Mouse (Mus musculus): ENCODE results near the gene Papolb. TPM values are rescaled to one million over a fixed set of nuclear protein-coding genes. Genes with fewer than 3 reads are reported as not detected.

The Papolb gene
- polyA plus RNA-seq, 1 experiment: not detected

DNA sequence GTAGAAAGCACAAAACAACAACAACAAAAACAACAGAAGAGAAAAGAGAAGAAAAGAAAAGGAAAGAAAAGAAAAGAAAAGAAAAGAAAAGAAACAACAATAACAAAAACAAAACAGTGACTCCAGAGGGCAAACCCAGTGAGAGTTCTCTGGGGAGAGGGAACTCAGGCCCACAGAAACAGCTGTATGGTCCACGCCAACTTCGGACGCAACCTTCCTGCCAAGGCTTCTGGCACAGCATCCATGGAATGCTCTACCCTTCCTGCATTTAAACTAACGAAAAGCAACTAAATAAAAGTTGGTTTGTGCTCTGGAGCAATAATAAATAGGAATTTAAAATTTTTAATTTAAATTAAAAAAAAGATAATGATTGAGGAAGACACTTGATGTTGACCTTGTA, 26.8 kb upstream of the Papolb start:
- WGBS: 92% methylated on average over 4 of the region's 4 CpGs
- TF ChIP-seq CTCF (IDR thresholded peaks at IDR 0.05; ENCODE audit: extremely low read depth, insufficient read length, insufficient replicate concordance, low read depth, low read length) (no peak), POLR2A (IDR thresholded peaks at IDR 0.05; ENCODE audit: low read depth, low read length) (no peak)
- Histone ChIP-seq H3K27ac (ENCODE audit: insufficient read depth, low read depth, low read length) (no peak overlapping the region), H3K4me1 (ENCODE audit: control insufficient read depth, insufficient read depth, insufficient read length, low read length) (no peaks in the 10 kb centered on the region), H3K4me3 (ENCODE audit: low read depth, low read length) (no peak overlapping the region), H3K36me3 (ENCODE audit: control insufficient read depth, insufficient read depth, low read length) (no peaks in the 10 kb centered on the region), H3K27me3 (ENCODE audit: control insufficient read depth, insufficient read depth, low read length) (no peaks in the 10 kb centered on the region)

DNA sequence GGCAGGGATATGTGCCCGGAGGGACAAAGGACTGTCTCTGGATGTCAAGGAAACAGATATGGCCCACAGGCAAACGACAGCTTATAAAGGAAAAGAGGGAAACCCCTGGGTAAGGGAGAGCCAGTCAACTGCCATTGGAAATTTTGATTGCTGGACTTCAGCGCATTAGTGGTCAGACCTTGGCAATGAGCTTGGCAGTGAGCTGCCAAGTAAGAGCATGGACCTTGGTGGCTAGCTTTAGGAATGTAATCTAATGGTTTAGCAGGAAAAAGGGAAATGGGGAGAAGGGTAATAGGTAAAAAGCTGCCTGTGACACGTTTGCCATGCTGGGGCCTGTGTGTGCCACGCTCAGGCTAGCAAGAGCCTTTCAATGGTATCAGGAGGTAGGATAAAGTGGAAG, 26.0 kb upstream of the Papolb start:
- H3K4me1 ChIP-seq (ENCODE audit: control insufficient read depth, insufficient read depth, insufficient read length, low read length): peaks cover 2% of the 10 kb centered on the region
- no peaks in the 10 kb centered on the region for H3K36me3 ChIP-seq (ENCODE audit: control insufficient read depth, insufficient read depth, low read length)
- no peak for TF ChIP-seq CTCF (IDR thresholded peaks at IDR 0.05; ENCODE audit: extremely low read depth, insufficient read length, insufficient replicate concordance, low read depth, low read length)
- no peak for TF ChIP-seq POLR2A (IDR thresholded peaks at IDR 0.05; ENCODE audit: low read depth, low read length)
- H3K4me3 ChIP-seq (ENCODE audit: low read depth, low read length): no peak overlapping the region
- H3K27me3 ChIP-seq (ENCODE audit: control insufficient read depth, insufficient read depth, low read length): peaks cover 4% of the 10 kb centered on the region
- H3K27ac ChIP-seq (ENCODE audit: insufficient read depth, low read depth, low read length): no peak overlapping the region
- WGBS: 58% methylated on average over 5 of the region's 5 CpGs

DNA sequence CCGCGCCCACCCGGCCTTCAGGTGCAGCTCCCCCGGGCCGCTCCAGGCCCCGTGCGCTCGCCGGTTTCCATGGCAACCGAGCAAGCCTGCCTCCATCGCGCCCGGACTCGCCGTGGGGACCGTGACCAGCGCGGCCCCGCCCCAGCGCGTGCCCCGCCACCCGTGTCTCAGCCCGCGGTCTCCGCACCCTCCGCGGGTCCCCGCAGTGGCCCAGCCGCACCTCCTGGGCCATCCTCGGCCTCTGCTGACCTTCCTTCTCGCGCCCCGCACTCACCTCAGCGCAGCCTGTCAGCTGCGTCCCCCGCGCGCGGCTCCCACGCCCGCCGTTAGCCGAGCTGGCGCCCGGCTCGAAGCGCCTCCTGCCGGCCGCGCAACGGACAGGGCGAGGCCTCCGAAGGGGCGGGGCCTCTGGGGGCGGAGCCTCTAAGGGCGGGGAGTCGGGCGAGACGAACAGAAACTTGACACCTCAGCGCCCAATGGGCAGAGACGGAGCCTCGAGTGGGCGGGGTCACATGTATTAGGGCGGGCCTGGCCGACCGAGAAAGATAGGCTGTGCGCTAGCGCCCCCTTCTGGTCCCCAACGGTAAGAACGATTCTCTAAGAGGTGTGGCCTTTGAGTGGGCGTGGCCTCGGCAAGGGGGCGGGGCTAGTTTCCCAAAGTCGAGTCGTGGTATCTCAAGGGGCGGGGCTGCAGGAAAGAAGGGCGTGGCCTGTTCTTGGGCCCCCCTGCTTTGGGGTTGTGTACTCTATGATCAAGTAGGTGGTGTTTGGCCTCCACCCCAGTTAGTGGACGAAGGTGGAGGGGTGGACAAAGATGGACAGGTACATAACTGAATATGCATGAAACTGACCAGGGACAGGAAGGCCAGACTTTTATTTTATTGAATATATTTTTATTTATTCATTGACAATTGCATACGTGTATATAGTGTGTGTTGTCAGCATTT, 21.1 kb upstream of the Papolb start, which contains the start of gene Radil:
Gene Radil (minus strand): TSS at position 393 of the 947 bp plus-strand sequence.
- peak; percentile 63; the same call in 1 of the 2 replicates for TF ChIP-seq CTCF (IDR thresholded peaks at IDR 0.05; ENCODE audit: extremely low read depth, insufficient read length, insufficient replicate concordance, low read depth, low read length)
- no peak; the same call in 1 of the 2 replicates for TF ChIP-seq POLR2A (IDR thresholded peaks at IDR 0.05; ENCODE audit: low read depth, low read length)
- Histone ChIP-seq H3K4me3 (ENCODE audit: low read depth, low read length) (peak within 1 kb of the TSS; percentile 71), H3K4me1 (ENCODE audit: control insufficient read depth, insufficient read depth, insufficient read length, low read length) (peaks cover 9% of the 10 kb centered on the region), H3K36me3 (ENCODE audit: control insufficient read depth, insufficient read depth, low read length) (no peaks in the 10 kb centered on the region), H3K27ac (ENCODE audit: insufficient read depth, low read depth, low read length) (no peak within 1 kb of the TSS), H3K27me3 (ENCODE audit: control insufficient read depth, insufficient read depth, low read length) (peaks cover 17% of the 10 kb centered on the region)
- WGBS: 3% methylated on average over 80 of the region's 80 CpGs

GRCm38 (mm10) chr5:142549961-142550705, 20.3 kb upstream of the Papolb start:
- H3K4me1 ChIP-seq (ENCODE audit: control insufficient read depth, insufficient read depth, insufficient read length, low read length): peaks cover 9% of the 10 kb centered on the region
- H3K4me3 ChIP-seq (ENCODE audit: low read depth, low read length): peak overlapping the region; percentile 71
- WGBS: 8% methylated on average over 31 of the region's 31 CpGs
- H3K27ac ChIP-seq (ENCODE audit: insufficient read depth, low read depth, low read length): no peak overlapping the region
- H3K36me3 ChIP-seq (ENCODE audit: control insufficient read depth, insufficient read depth, low read length): no peaks in the 10 kb centered on the region
- H3K27me3 ChIP-seq (ENCODE audit: control insufficient read depth, insufficient read depth, low read length): peaks cover 17% of the 10 kb centered on the region
- TF ChIP-seq POLR2A (IDR thresholded peaks at IDR 0.05; ENCODE audit: low read depth, low read length): no peak
- no peak for TF ChIP-seq CTCF (IDR thresholded peaks at IDR 0.05; ENCODE audit: extremely low read depth, insufficient read length, insufficient replicate concordance, low read depth, low read length)

DNA sequence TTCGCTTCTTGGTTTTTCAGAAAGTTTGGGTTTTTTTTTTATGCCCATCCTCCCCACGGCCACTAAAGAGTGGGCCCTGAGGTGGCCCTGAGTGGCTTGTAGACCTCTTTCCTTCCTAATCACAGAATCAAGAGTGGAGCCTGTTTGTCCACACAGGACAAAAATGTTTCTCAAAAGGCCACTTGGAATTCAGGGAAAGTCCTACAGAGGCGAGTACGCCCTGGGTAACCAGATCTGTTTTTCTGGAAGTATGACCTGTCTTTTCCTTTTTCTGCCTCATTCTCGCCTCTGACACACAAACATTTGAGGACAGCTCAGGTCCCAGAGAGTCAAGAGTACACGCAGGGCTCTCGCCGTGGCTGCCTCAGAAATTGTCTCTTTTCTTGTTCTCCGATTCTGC, 19.6 kb upstream of the Papolb start:
- H3K36me3 ChIP-seq (ENCODE audit: control insufficient read depth, insufficient read depth, low read length): no peaks in the 10 kb centered on the region
- H3K4me3 ChIP-seq (ENCODE audit: low read depth, low read length): no peak overlapping the region
- TF ChIP-seq POLR2A (IDR thresholded peaks at IDR 0.05; ENCODE audit: low read depth, low read length): no peak
- H3K27ac ChIP-seq (ENCODE audit: insufficient read depth, low read depth, low read length): no peak overlapping the region
- WGBS: 64% methylated on average over 9 of the region's 9 CpGs
- H3K27me3 ChIP-seq (ENCODE audit: control insufficient read depth, insufficient read depth, low read length): peaks cover 17% of the 10 kb centered on the region
- H3K4me1 ChIP-seq (ENCODE audit: control insufficient read depth, insufficient read depth, insufficient read length, low read length): peaks cover 9% of the 10 kb centered on the region

- Histone ChIP-seq H3K27me3 (ENCODE audit: control insufficient read depth, insufficient read depth, low read length) (peaks cover 17% of the 10 kb centered on the region), H3K4me3 (ENCODE audit: low read depth, low read length) (no peak overlapping the region), H3K27ac (ENCODE audit: insufficient read depth, low read depth, low read length) (no peak overlapping the region), H3K4me1 (ENCODE audit: control insufficient read depth, insufficient read depth, insufficient read length, low read length) (peaks cover 9% of the 10 kb centered on the region), H3K36me3 (ENCODE audit: control insufficient read depth, insufficient read depth, low read length) (no peaks in the 10 kb centered on the region)
- WGBS: 68% methylated on average over 3 of the region's 3 CpGs
- TF ChIP-seq POLR2A (IDR thresholded peaks at IDR 0.05; ENCODE audit: low read depth, low read length): no peak
- no peak for TF ChIP-seq CTCF (IDR thresholded peaks at IDR 0.05; ENCODE audit: extremely low read depth, insufficient read length, insufficient replicate concordance, low read depth, low read length)
Observed at GRCm38 (mm10) chr5:142547066-142547465, 17.2 kb upstream of the Papolb start.

DNA sequence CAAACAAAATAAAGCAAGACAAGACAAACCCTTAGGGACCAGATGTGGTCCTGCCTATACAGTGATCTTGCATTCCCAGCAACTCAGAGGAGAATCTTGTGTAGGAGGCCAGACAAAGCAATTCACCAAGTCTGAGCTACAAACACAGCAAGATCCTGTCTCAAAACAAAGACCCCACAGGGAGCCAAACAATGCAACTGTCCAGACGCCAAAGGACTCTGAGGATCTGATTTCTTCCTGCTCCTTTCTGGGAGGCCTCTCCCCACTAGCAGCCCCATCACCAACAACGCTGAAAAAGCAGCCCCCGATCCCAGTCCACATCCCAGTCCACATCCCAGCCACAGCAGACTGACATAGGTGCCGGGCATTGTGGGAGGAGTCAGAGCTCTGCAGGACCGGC, 16.5 kb upstream of the Papolb start:
- Histone ChIP-seq H3K27me3 (ENCODE audit: control insufficient read depth, insufficient read depth, low read length) (peaks cover 17% of the 10 kb centered on the region), H3K36me3 (ENCODE audit: control insufficient read depth, insufficient read depth, low read length) (no peaks in the 10 kb centered on the region), H3K27ac (ENCODE audit: insufficient read depth, low read depth, low read length) (no peak overlapping the region), H3K4me3 (ENCODE audit: low read depth, low read length) (no peak overlapping the region), H3K4me1 (ENCODE audit: control insufficient read depth, insufficient read depth, insufficient read length, low read length) (peaks cover 9% of the 10 kb centered on the region)
- TF ChIP-seq POLR2A (IDR thresholded peaks at IDR 0.05; ENCODE audit: low read depth, low read length) (no peak), CTCF (IDR thresholded peaks at IDR 0.05; ENCODE audit: extremely low read depth, insufficient read length, insufficient replicate concordance, low read depth, low read length) (no peak)
- WGBS: 40% methylated on average over 5 of the region's 5 CpGs
